Mouse (Mus musculus): ENCODE data around the gene Gm10719.
"Not testable (repeated sequence)": the region's sequence is repeated elsewhere in the genome, so short reads cannot be mapped to it uniquely, and the experiment has no call there.

- not testable (repeated sequence) for TF ChIP-seq CTCF (IDR thresholded peaks at IDR 0.05; ENCODE audit: borderline replicate concordance, insufficient read depth, low read length); POLR2A (IDR thresholded peaks at IDR 0.05; ENCODE audit: low read depth, low read length)
Measured at GRCm38 (mm10) chr9:3026741-3027140, 9.5 kb downstream of the Gm10719 start.

Data from embryonic fibroblast, embryonic 13.5 days (primary cell).